Mouse (Mus musculus): ENCODE measurements around the gene Rfng. TPM values are rescaled to one million over a fixed set of nuclear protein-coding genes. Genes with fewer than 3 reads are reported as not detected.

Rfng gene
- total and polyA plus RNA-seq, 3 experiments, result 3.8 to 17.6 (median 10.0) TPM

- Histone ChIP-seq H3K4me2 (ENCODE audit: insufficient read depth, low read depth, poor library complexity, severe bottlenecking) (no peak overlapping the region), H3K4me3 (replicated peaks in 1 of 3; ENCODE audit: low read depth in 2 of 3, low read length in 2 of 3, poor library complexity in 1 of 3) (no peak overlapping the region), H3K27me3 (replicated peaks) (no peaks in the 10 kb centered on the region), H3K4me1 (ENCODE audit: control insufficient read depth in 1 of 2, insufficient read depth in 2 of 2) (peaks cover 16 to 29% of the 10 kb centered on the region in 2 experiments), H3K79me2 (replicated peaks; ENCODE audit: control insufficient read depth, extremely low read depth, insufficient read depth, poor library complexity, severe bottlenecking) (no peaks in the 10 kb centered on the region), H3K27ac (ENCODE audit: insufficient read depth, low read depth) (no peak overlapping the region), H3K36me3 (replicated peaks in 1 of 2; ENCODE audit: control insufficient read depth in 1 of 2, insufficient read depth in 1 of 2, low read length in 1 of 2) (peaks cover 0 to 14% of the 10 kb centered on the region in 2 experiments), H3K9me3 (replicated peaks; ENCODE audit: low read length) (no peaks in the 10 kb centered on the region), H3K9ac (ENCODE audit: insufficient read depth, low read depth) (no peak overlapping the region)
- TF ChIP-seq SMC3 (IDR thresholded peaks at IDR 0.05; ENCODE audit: low read depth, low read length), result no peak
- no peak for TF ChIP-seq MEF2A (IDR thresholded peaks at IDR 0.05; ENCODE audit: borderline replicate concordance, low read depth, low read length)
- no peak for TF ChIP-seq SIN3A (IDR thresholded peaks at IDR 0.05; ENCODE audit: low read length)
- no peak for TF ChIP-seq NELFE (IDR thresholded peaks at IDR 0.05; ENCODE audit: low read depth, low read length)
- TF ChIP-seq ELF1 (IDR thresholded peaks at IDR 0.05; ENCODE audit: low read depth, low read length), result no peak
- TF ChIP-seq MAFK (IDR thresholded peaks at IDR 0.05; ENCODE audit: insufficient replicate concordance, low read length), result no peak
- in situ Hi-C loops (cut with MboI; ENCODE audit: low pct_ligation_motif_present, low pct_unique_long_range_greater_than_20kb, low sequenced_read_pairs), result no loop called here
- dilution Hi-C loops (cut with MboI; ENCODE audit: extremely low pct_ligation_motif_present, extremely low pct_unique_long_range_greater_than_20kb, low sequenced_read_pairs), result no loop called here
- DNase-seq (ENCODE audit: extremely low read depth), result no peak
Measured at GRCm38 (mm10) chr11:120829757-120830532, 45.9 kb upstream of the Rfng start.

GRCm38 (mm10) chr11:120828416-120828815 lies 44.4 kb upstream of the Rfng start:
- in situ Hi-C loops (cut with MboI; ENCODE audit: low pct_ligation_motif_present, low pct_unique_long_range_greater_than_20kb, low sequenced_read_pairs), result no loop called here
- no peak overlapping the region for H3K4me3 ChIP-seq (replicated peaks in 1 of 3; ENCODE audit: low read depth in 2 of 3, low read length in 2 of 3, poor library complexity in 1 of 3)
- peaks cover 1% of the 10 kb centered on the region; the same call in 1 of the 2 replicates for H3K79me2 ChIP-seq (replicated peaks; ENCODE audit: control insufficient read depth, extremely low read depth, insufficient read depth, poor library complexity, severe bottlenecking)
- peaks cover 0 to 14% of the 10 kb centered on the region in 2 experiments for H3K36me3 ChIP-seq (replicated peaks in 1 of 2; ENCODE audit: control insufficient read depth in 1 of 2, insufficient read depth in 1 of 2, low read length in 1 of 2)
- dilution Hi-C loops (cut with MboI; ENCODE audit: extremely low pct_ligation_motif_present, extremely low pct_unique_long_range_greater_than_20kb, low sequenced_read_pairs), result no loop called here
- no peak overlapping the region for H3K27ac ChIP-seq (ENCODE audit: insufficient read depth, low read depth)
- H3K4me1 ChIP-seq (ENCODE audit: control insufficient read depth in 1 of 2, insufficient read depth in 2 of 2), result peaks cover 16 to 32% of the 10 kb centered on the region in 2 experiments
- H3K9me3 ChIP-seq (replicated peaks; ENCODE audit: low read length), result no peaks in the 10 kb centered on the region
- no peak overlapping the region for H3K9ac ChIP-seq (ENCODE audit: insufficient read depth, low read depth)
- no peak for TF ChIP-seq ZKSCAN1 (IDR thresholded peaks at IDR 0.05; ENCODE audit: borderline replicate concordance, low read depth, low read length)
- no peak for TF ChIP-seq MXI1 (IDR thresholded peaks at IDR 0.05; ENCODE audit: low read depth, low read length)
- TF ChIP-seq ELF1 (IDR thresholded peaks at IDR 0.05; ENCODE audit: low read depth, low read length), result no peak
- TF ChIP-seq CHD1 (IDR thresholded peaks at IDR 0.05; ENCODE audit: low read depth, low read length), result no peak
- no peak for TF ChIP-seq MAFK (IDR thresholded peaks at IDR 0.05; ENCODE audit: insufficient replicate concordance, low read length)
- no peak for TF ChIP-seq ZNF384 (IDR thresholded peaks at IDR 0.05; ENCODE audit: low read depth, low read length)
- TF ChIP-seq NRF1 (IDR thresholded peaks at IDR 0.05; ENCODE audit: low read depth, low read length), result no peak
- no peak for TF ChIP-seq MEF2A (IDR thresholded peaks at IDR 0.05; ENCODE audit: borderline replicate concordance, low read depth, low read length)
- TF ChIP-seq NELFE (IDR thresholded peaks at IDR 0.05; ENCODE audit: low read depth, low read length), result no peak
- TF ChIP-seq IRF4 (IDR thresholded peaks at IDR 0.05; ENCODE audit: low read depth, low read length), result no peak
- TF ChIP-seq ZC3H11A (IDR thresholded peaks at IDR 0.05; ENCODE audit: low read depth, low read length), result no peak
- no peak for TF ChIP-seq TBP (conservative IDR thresholded peaks at IDR 0.05; ENCODE audit: low read depth, low read length)
- DNase-seq (ENCODE audit: extremely low read depth), result no peak
- H3K4me2 ChIP-seq (ENCODE audit: insufficient read depth, low read depth, poor library complexity, severe bottlenecking), result no peak overlapping the region
- no peaks in the 10 kb centered on the region for H3K27me3 ChIP-seq (replicated peaks)

All from CH12.LX (cell line).